Mouse (Mus musculus) heart, postnatal 36 days (tissue): ENCODE measurements around the gene Tnfaip8l1. TPM values are rescaled to one million over a fixed set of nuclear protein-coding genes. Genes with fewer than 3 reads are reported as not detected.

Experiments used
- DNase-seq, 2 experiments: peaks; one replicate each; pipeline ENCODE4 v3.0.0; 2021 to 2022
- intact Hi-C: fragments of 180-260 bp; cut with DNase I; formaldehyde crosslinking; loops from one replicate; pipeline ENCODE4 v1.15.1; 2025
- total RNA-seq, 2 experiments: library from RNA; stranded (reverse); gene quantifications; 2 replicates each; pipeline ENCODE4 v1.2.3; 2021

Tnfaip8l1 gene
- total RNA-seq = 1 to 10 TPM; 1.9 to 2.8 TPM

DNA sequence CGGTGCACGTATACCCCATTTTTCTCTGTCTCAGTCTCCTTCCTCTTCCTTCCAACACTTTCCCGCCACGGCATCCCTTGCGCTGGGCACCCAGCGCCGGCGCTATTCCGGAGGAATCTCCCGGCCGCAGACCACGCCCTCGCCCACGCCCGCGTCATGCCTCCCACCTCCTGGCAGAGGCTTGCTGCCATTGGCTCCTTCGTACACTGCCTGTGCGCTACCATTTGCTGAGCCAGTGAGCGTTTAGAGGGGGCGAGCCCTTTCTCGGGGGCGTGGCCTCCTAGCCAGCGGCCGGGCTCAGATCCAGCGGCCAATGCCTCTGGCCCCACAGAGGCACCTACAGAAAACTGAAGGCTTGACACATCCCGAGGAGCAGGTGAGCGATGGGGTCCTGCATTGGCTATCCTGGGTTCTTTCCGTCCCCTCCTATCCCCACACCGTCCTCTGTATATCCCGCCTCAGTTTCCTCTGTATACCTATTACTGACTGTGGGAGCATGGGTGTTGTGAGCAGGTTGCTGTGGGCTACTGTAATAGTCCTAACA, at the start of gene Tnfaip8l1:
Gene Tnfaip8l1 (plus strand): TSS at position 247 of the 544 bp plus-strand sequence.
- peak; percentile 92 to 94 for DNase-seq
- intact Hi-C loops = loop anchor here (1.0 to 2.0 kb wide), 2 partner anchors 22 to 56 kb away; partner anchors contain the start of gene Dpp9

DNA sequence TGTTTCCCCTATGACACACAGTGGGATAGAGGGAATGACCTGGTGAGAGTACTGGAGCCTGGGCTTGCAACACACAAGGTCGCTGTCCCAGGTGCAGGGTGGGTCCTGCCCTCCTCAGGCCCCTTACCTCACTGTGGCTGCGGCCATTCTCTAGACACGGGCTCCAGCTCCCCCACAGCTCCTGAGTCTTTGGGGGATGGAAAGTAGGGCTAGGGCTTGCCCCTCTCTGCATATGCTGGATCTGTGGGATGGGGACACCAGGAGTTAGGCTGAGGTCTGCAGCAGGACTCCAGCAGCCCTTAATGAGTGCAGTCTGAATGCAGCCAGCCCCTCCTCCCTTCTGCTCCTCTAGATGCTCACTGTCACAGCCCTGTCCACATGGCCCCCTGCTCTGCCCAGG, 49.5 kb upstream of the Tnfaip8l1 start:
- DNase-seq = no peak
- intact Hi-C loops = loop anchor here (5.0 kb wide), 1 partner anchor 145 kb away; the partner anchor contains the start of gene Fem1a

DNA sequence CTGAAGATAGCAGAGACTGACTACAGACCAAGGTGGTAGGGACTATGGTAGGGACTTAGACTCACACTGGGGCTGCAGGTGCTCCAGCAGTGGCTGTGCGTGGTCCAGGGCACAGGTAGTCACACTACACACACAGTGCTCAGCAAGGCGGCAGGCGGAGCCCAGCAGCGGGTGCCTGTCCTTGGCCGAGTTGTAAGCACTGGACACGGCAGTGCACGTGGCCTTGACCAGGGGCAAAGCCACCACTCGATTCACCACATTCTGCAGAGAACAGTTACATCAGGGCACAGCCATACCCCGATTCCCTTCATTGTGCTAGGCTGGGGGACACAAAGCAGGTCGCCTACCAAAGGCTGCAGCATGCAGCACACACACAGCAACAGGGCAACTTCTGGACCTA, 46.1 kb upstream of the Tnfaip8l1 start:
- intact Hi-C loops = no loop called here
- no peak for DNase-seq

DNA sequence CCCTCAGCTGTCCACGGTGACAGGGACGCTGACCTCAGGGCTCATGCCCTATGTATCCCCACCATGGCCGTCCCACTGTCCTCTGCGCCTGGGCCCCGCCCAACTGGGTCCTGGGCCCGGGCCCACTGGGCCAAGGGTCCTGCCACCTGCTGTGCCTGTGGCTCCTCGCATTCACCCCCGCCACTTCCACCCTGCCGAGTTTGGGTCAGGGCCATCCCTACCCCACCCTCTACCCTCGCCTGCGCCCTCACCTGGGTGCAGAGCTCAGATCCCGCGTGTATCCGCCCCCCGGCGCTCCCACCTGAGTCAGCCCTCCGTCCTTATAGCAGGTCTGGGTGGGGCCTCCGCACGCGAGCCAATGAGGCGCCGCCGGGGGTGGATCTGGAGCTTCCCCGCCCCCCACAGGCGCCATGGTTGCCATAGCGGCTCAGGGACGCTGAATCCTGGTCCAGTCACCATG, 45.0 kb upstream of the Tnfaip8l1 start, which contains the start of gene Plin5:
Gene Plin5 (minus strand): TSS at position 346 of the 460 bp plus-strand sequence.
- DNase-seq = peak; percentile 69 to 77
- intact Hi-C loops = no loop called here

DNA sequence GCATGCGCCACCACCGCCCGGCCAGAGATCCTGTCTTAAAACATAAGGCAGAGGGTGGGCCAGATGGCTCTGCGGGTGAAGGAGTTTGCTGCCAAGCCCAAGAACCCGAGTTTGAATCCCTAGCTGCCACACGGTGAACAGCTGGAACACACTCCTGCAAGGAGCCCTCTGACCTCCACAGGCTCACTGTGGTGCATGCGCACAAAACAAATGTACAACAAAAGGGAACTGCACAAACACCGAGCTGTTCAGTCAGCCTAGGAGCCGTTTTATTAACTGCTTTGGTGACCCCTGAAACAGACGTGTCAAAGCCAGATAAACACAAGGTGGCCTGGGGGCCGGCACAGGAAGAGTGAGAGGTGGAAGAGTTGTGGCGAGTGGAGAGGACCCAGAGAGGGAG, 42.8 kb upstream of the Tnfaip8l1 start:
- intact Hi-C loops = no loop called here
- DNase-seq = no peak

DNA sequence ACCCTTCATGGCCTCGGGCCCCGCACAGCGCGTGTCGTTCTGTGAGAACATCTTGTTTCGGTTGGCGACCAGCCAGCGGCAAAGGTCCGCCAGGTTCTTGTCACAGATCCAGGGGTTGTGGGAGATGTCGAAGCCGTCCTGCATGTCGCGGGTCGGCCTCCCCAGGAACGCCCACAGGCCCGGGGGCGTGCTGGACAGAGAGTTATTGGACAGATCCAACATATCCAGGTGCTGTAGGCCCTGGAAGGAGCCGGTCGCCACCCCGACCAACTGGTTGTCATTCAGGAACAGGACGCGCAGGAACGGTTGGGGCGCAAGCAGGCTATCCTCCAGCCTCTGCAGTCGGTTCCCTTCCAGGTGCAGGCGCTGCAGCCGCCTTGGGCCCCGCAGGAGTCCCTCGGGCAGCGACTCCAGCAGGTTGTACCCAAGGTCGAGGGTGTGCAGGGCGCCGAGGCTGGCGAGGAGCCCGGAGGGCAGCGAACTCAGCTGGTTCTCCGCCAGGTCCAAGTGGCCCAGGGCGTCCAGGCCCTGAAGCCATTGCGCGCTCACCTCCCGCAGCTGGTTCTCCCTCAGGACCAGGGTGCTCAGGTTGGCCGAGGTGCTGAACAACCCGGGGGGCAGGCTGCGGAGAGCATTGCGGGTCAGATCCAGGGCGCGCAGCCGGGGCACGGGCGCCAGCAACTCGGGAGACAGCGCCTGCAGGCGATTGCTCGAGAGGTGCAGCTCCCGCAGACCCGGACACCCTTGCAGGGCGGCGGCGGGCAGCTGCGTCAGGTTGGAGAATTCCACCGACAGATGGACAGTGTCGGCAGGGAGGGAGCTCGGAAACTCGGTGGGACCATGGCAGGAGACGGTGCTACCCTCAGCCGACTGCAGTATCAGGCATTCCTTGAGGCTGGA, 42.0 kb upstream of the Tnfaip8l1 start:
- intact Hi-C loops = no loop called here
- DNase-seq = peak; percentile 73 to 77

DNA sequence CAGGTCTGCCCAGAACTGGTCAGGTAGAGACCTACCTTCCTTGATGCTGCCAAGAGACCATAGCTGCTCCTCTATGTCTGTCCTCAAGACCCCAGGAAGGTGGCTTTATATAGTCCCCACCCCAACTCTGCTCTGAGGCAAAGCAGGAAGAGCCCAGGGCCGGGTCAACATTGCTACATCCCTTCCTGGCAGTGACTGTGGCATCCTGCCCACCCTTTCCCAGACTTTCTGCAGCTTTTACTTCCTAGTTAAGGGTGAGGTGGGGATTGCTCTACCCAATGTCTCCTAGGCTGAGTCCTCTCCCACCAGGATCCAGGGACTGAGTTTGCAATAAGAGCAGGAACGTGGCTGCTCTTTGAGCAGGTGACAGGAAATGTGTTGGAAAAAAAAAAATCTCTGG, 40.5 kb upstream of the Tnfaip8l1 start, which contains the start of gene Lrg1:
Gene Lrg1 (minus strand): TSS at position 176 of the 400 bp plus-strand sequence.
- DNase-seq = no peak
- intact Hi-C loops = no loop called here

DNA sequence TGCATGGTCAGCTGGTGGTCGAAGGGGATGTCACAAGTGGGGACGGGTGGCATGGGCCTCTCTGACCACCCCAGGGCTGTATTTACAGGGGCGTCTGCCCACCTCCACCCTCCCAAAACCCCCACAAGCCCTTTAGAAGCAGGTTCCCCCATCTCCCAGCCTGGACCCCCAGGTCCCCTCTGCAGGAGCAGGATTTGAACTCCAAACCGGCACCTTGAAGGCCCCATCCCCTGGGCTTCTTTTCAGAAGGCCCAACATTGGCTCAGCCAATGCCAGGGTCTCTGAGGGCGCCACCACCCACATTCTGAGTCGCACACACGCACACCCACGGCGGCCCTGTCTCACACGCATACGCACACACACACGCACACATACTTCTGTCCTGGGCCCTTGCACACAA, 39.1 kb upstream of the Tnfaip8l1 start:
- intact Hi-C loops = no loop called here
- peak in 1 of 2 experiments; percentile 3 for DNase-seq

DNA sequence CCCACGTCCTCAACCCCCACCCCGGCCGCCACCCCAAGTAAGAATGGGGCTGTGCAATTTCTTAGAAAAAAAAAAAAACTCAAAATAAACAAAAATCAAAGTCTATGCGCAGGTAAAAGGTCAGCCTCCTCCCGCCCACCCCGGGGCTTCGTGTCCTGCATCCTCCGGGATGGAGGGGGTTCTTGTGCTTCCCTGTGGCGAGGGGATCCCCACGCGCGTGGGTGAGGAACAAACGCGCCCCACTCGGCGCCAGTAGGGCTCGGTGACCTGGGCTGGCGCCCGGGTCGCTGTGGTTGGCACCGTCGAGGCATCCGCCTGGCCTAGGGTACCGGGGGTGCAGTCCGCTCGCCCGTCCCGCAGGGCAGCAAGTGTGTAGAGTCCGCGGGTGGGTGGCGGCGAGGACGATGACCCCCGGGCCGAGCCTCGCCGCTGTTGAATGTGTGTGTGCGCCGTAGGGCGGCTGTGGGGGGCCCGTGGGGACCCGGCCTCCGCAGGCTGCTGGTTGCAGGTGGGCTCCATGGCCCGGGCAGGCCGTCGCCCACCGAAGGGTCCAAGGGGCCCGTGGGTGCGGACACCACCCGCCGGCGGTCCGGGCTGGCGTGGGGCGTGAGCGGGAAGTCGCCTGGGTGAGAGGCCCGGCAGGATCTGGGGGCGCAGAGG, 38.5 kb upstream of the Tnfaip8l1 start:
- intact Hi-C loops = no loop called here
- peak in 1 of 2 experiments; percentile 12 for DNase-seq

DNA sequence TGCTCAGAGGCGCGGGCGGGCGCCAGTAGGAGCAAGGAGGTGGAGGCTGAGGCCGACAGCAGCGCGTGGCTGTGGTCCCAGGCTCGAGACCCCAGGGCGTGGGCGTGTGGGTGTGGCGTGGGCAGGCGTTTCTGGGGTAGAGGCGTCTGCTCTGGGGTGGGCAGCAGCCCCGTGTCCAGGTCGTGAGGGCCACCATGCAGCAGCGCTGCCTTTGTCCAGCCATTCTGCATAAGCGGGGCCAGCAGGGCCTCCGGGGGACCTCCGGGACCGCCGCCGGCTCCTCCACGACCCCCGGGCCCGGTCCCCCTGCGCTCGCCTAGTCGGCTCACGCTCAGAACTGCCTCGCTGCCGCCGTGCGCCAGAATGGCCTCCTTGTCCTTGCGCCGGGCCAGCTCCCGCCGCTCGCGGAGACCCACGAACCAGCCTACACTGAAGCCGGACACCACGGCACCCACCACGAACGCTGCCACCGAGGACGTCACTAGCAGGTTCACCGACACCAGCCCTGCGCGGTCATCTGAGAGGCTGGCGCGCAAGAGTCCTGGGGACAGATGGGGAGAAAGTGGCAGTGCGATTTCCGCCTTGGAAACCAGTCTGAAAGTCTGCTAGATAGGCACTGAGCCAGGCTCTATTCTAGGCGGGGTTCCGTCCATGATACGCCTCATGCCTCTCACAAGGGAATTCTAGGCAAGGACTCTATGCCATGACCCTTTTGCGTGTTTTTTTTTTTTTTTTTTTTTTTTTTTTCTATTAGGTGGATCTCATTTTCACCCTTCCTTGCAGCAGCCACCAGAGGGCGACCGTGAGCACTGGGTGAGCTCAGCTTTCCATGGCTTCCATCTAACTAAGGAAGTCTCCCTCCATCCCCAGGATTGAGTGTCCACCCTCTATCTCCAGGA, 37.7 kb upstream of the Tnfaip8l1 start:
- intact Hi-C loops = no loop called here
- peak; percentile 64 to 73 for DNase-seq

DNA sequence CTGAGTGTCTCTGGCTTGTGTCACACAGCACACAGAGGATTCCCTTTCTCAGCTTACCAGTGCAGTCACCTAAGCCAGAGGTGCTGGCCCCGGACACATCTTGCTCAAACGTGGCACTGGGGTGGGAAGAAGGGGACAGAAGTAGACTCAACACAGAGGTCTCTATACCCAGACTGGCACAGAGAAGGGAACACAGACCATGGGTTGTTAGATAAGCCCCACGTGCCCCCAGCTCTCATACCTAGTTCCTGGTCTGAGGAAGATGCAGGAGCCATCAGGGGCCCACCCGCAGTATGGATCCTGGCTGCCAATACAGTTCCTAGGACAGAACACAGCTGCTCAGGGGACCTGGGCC, 37.0 kb upstream of the Tnfaip8l1 start:
- intact Hi-C loops = no loop called here
- DNase-seq = no peak

DNA sequence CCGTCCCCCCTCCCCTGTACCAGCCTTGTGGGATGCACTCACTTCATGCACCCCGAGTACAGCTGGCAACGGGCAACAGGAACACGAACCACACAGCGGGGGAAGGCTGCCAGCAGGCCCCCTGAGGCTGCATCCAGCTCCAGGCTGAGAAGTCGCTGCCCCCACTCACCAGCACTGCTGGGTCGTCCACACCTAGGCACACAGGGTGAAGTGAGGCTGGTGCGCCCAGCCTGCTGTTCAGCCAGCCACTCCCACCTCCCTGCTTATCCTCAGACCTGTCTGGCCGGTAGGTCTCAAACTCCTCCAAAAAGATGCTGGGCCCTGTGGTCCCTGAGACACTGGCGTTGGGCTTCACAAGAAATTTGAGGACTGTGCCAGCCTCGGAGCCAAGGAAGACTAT, 36.1 kb upstream of the Tnfaip8l1 start:
- intact Hi-C loops = no loop called here
- DNase-seq = no peak

DNA sequence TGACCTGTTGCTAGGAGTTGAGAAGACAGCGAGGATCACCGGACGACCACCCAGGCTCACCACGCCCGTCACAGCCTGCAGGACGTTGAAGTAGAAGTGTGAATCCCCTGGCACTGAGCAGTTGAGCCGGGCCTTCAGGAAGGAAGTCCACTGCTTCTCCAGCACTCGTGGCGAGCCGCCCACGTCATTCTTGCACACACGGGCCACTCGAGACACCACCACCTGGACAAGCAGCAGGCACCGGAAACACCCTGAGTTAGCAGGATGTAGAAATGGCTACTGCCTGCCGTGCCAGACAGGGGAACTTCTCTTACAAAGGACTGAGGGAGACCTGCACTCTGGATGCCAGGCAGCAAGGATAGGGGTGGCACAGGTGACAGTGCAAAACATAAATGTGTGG, 34.0 kb upstream of the Tnfaip8l1 start:
- intact Hi-C loops = no loop called here
- DNase-seq = no peak

DNA sequence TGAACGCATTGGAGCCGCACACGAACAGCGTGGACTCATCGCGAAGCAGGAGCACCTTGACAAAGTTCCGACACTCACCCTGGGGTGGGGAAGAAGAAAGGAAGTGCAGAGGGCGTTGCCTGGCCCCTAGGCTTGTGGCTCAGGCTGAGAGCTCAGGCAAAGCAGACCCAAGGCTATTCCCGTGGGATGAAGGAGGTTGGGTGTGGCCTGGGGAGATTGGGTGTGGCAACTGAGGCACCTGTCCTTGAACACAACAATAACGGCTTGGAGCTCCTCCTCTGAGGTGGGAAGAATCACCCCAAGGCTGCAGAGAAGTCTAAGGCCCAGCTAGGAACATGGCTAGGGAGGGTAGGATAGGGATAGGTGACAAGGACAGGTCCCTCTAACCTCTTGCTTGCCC, 31.1 kb upstream of the Tnfaip8l1 start:
- intact Hi-C loops = loop anchor here (5.0 kb wide), 1 partner anchor 221 kb away; no protein-coding TSS in a partner anchor
- DNase-seq = no peak

DNA sequence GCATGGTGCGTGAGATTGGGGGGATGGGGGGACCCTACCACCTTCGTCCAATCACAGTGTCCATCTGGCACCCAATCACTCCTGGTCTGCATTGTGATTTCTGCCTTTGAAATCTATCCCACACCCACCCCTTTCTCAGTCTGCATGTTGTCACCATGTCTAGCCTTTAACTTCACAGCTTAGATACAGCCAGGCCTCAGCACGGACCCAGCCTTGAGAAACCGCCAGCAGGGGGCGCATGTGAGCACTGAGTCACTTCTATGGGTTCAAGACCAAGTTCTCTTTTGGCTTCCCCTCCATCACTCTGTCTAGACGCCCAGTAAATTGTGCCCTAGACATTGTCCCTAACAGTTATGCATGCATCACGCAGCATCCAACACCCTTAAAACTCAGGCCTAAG, 30.5 kb upstream of the Tnfaip8l1 start:
- DNase-seq = peak; percentile 70 to 82
- intact Hi-C loops = loop anchor here (1.0 to 5.0 kb wide), 2 partner anchors 123 to 220 kb away; no protein-coding TSS in a partner anchor

DNA sequence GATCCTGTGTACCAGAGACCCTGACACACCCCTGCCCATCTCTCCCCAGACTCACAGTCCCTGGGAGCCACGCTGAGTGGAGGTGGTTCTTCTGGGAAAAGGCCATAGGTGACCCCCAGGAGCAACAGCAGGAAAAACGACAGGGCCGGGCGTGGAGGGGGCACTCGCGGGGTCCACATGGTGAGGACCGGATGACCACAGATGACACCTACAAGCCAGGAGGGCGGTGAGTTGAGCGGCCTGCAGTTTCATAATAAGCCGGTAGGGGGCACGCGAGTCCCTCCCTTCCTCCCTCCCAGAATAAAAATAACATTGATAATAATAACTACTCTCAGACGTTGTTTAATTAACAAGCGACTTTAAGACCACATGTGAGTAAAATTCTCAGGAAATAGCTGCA, 29.6 kb upstream of the Tnfaip8l1 start:
- intact Hi-C loops = loop anchor here (1.0 to 5.0 kb wide), 3 partner anchors 27 to 220 kb away; no protein-coding TSS in a partner anchor
- peak; percentile 80 to 83 for DNase-seq

DNA sequence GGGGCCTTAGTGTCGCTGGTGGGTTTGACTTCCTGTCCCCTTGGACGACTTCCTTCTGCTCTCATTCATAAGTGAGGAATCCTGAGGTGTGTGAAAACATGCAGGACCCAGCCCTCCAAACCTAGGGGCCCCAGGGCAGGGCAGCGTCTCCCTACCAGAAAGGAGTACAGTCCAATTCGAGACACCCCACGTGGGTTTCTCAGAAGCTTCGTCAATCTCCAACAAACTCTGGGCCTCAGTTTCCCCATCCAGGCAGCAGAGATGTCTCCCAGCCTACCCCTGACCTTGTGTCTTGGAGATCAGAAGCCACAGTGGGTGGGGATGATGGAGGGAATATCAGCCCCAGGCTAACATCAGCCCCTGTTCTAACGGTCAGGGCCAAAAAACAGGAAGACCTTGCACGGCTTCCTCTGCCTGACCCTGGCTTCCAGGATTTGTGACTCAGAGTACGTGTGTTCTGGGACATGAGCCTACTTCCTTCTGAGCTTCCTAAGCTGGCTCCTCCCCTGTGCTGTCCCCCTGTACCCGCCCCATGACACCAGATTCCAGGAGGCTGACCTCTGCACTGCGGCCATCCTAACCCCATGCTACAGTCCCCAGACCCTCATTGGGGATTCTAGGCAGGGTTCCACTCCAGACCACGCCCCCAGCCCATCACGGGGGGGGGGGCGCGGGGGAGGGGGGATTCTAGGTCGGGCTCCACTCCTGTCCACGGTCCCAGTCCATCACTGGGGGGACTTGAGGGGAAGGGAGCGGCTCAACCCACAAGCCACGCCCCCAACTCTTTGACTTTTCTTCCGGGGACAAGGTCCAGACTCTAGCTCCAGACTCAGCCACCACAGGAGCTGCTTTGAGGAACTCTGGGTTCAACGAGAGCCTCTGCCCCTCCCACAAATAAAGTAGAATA, 28.6 kb upstream of the Tnfaip8l1 start:
- intact Hi-C loops = loop anchor here (1.0 to 5.0 kb wide), 2 partner anchors 26 to 219 kb away; no protein-coding TSS in a partner anchor
- peak; percentile 72 to 83 for DNase-seq

DNA sequence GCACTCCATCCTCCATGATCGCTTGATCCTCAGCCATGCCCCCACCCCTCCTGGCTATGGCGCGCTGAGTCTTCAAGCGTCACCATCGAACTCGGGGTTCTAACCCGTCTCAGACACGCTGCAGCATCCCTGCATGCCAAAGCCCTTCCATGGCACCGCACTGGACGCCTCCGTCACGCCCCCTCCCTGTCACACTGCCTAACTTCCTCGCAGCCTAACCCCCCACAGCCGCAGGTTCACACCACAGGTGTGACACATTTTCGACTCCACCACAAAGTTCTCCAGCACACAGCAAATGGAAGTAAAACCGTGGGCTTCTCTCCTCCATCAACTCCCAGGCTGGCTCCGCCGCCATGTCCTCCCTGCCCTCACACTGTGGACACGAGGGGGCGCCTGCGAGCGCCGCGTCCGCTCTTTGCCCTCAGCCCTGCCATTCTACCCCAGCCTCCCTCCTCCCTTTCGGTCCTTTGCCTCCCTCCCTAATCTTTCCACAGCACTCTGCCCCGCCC, 27.8 kb upstream of the Tnfaip8l1 start:
- peak; percentile 79 to 81 for DNase-seq
- intact Hi-C loops = loop anchor here (5.0 kb wide), 1 partner anchor 218 kb away; no protein-coding TSS in a partner anchor
